Mouse (Mus musculus): ENCODE measurements at regions not wholly inside any gene's neighbourhood (a gene's known extent, or its start where the extent isn't known, plus 50 kb on each side); places are given as distances from the start of the nearest gene placed in this dataset.
A peak's percentile ranks its signal among the peaks of the same experiment; 100 is the strongest.

- H3K9ac ChIP-seq, result no peak overlapping the region
- 87% methylated on average over 3 of the region's 3 CpGs for WGBS
- H3K4me1 ChIP-seq, result no peaks in the 10 kb centered on the region
- H3K4me2 ChIP-seq (replicated peaks), result no peak overlapping the region
- no peak overlapping the region for H3K27ac ChIP-seq
- no peak overlapping the region for H3K4me3 ChIP-seq
- no peaks in the 10 kb centered on the region for H3K36me3 ChIP-seq
- H3K27me3 ChIP-seq, result no peaks in the 10 kb centered on the region
- no peaks in the 10 kb centered on the region for H3K9me3 ChIP-seq (replicated peaks)
- no peak for ATAC-seq (ENCODE audit: low FRiP score)
Observed at GRCm38 (mm10) chr14:105615766-105616165, 280.9 kb downstream of the Spry2 start.

DNA sequence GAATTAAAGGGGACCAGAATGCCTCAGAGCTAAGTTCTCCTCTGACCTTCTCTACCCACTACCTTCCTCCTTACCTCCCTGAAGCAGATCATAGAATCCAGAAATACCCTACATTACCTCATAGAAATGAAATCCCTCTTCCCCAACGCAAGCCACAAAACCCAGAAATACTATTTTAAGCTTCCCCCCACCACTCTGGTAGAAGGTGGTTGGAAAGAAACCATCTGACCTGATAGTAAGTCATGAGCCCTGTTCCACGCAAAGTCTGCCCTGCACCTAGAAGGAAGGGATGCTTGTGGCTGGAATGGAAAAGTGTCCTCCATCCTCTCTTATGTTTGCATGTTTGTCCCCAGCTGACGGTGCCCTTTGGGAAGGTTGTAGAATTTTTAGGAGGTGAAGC, 283.8 kb downstream of the Spry2 start:
- H3K27me3 ChIP-seq, result no peaks in the 10 kb centered on the region
- no peaks in the 10 kb centered on the region for H3K36me3 ChIP-seq
- H3K4me3 ChIP-seq, result no peak overlapping the region
- 95% methylated on average over 3 of the region's 3 CpGs for WGBS
- no peaks in the 10 kb centered on the region for H3K4me1 ChIP-seq
- no peak for ATAC-seq (ENCODE audit: low FRiP score)
- H3K27ac ChIP-seq, result no peak overlapping the region
- no peak overlapping the region for H3K4me2 ChIP-seq (replicated peaks)
- H3K9me3 ChIP-seq (replicated peaks), result no peaks in the 10 kb centered on the region
- H3K9ac ChIP-seq, result no peak overlapping the region

- Histone ChIP-seq H3K4me3 (no peak overlapping the region), H3K4me1 (no peaks in the 10 kb centered on the region), H3K9me3 (replicated peaks) (no peaks in the 10 kb centered on the region), H3K9ac (no peak overlapping the region), H3K4me2 (replicated peaks) (no peak overlapping the region), H3K27me3 (no peaks in the 10 kb centered on the region), H3K36me3 (no peaks in the 10 kb centered on the region), H3K27ac (no peak overlapping the region)
- ATAC-seq (ENCODE audit: low FRiP score), result no peak
- WGBS, result 82% methylated on average over 4 of the region's 4 CpGs
Observed at GRCm38 (mm10) chr14:105608804-105609203, 287.8 kb downstream of the Spry2 start.

- H3K27ac ChIP-seq, result no peak overlapping the region
- no peaks in the 10 kb centered on the region for H3K27me3 ChIP-seq
- no peak overlapping the region for H3K9ac ChIP-seq
- no peak for ATAC-seq (ENCODE audit: low FRiP score)
- H3K4me3 ChIP-seq, result no peak overlapping the region
- H3K36me3 ChIP-seq, result no peaks in the 10 kb centered on the region
- WGBS, result 71% methylated on average over 3 of the region's 3 CpGs
- H3K9me3 ChIP-seq (replicated peaks), result no peaks in the 10 kb centered on the region
- H3K4me2 ChIP-seq (replicated peaks), result no peak overlapping the region
- H3K4me1 ChIP-seq, result no peaks in the 10 kb centered on the region
Observed at GRCm38 (mm10) chr14:105606551-105606950, 290.1 kb downstream of the Spry2 start.

DNA sequence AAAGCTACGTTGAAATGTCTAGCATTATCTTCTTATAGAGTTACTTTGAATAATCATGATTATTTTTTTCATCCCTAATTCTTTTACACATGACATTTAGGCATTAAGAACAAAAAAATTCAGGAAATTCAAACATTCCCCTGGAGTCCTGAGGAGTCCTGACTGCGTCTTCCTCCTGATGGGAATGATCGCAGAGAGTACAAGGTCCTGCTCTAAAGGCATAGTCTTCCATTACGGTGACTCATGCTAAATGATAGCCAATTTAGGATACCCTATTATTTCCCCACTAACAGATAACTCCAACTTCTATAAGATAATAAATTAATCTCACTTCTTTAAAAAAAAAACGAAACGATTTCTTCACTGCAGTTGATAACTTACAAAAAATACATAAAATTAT, 292.2 kb downstream of the Spry2 start:
- H3K4me1 ChIP-seq, result no peaks in the 10 kb centered on the region
- no peak overlapping the region for H3K4me2 ChIP-seq (replicated peaks)
- no peaks in the 10 kb centered on the region for H3K9me3 ChIP-seq (replicated peaks)
- ATAC-seq (ENCODE audit: low FRiP score), result no peak
- WGBS, result 92% methylated on average over 6 of the region's 6 CpGs
- no peaks in the 10 kb centered on the region for H3K36me3 ChIP-seq
- H3K27ac ChIP-seq, result no peak overlapping the region
- H3K27me3 ChIP-seq, result no peaks in the 10 kb centered on the region
- no peak overlapping the region for H3K4me3 ChIP-seq
- H3K9ac ChIP-seq, result no peak overlapping the region

GRCm38 (mm10) chr14:105603047-105603461, 293.6 kb downstream of the Spry2 start:
- no peaks in the 10 kb centered on the region for H3K27me3 ChIP-seq

DNA sequence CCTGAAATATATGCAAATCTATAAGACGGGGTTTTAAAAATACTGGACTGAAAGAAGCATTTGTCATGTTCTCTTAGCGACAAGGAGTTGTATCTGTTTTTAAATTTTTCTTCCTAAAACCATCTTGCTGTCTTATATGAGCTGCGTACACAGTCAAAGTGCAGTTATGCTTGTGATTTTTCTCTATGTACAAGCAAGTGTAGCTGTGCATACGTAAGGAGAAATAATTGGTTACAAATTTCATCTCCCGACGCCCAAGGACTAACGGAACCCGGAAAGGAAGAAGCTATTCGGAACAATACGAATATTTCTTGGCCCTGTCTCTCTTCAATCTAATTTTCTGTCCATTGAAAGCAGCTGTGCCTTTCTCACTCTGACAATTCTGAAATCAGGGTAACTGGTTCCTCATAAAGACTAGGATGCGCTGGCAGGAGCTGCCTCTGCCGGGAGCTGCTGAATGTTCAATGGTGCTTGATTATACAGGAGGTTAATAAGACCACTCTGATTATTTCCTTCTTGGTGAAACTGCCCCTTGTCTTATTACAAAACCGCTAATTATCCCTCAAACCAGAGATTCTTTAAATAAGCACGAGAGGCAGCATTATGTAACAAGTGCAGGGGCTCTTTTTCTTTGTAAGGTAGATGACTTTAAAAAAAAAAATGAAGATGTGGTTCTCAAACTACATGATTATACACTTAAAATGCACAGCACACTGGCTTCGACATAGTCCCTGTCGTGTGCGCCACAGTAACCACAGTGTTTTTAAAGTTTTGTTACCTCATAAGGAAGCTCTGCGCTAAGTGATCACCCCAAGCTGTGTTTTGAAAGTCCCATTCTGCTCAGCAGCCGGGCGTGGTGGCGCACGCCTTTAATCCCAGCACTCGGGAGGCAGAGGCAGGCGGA, 296.8 kb downstream of the Spry2 start:
- Histone ChIP-seq H3K27ac (no peak overlapping the region), H3K36me3 (no peaks in the 10 kb centered on the region), H3K9ac (no peak overlapping the region), H3K4me1 (no peaks in the 10 kb centered on the region), H3K9me3 (replicated peaks) (no peaks in the 10 kb centered on the region), H3K4me3 (no peak overlapping the region), H3K4me2 (replicated peaks) (no peak overlapping the region), H3K27me3 (no peaks in the 10 kb centered on the region)
- 89% methylated on average over 24 of the region's 24 CpGs for WGBS
- no peak for ATAC-seq (ENCODE audit: low FRiP score)

More at GRCm38 (mm10) chr14:105603047-105603461, 293.6 kb downstream of the Spry2 start:
- Histone ChIP-seq H3K27ac (no peak overlapping the region), H3K36me3 (no peaks in the 10 kb centered on the region), H3K4me2 (replicated peaks) (no peak overlapping the region), H3K4me1 (no peaks in the 10 kb centered on the region), H3K9ac (no peak overlapping the region), H3K4me3 (no peak overlapping the region), H3K9me3 (replicated peaks) (no peaks in the 10 kb centered on the region)
- no peak for ATAC-seq (ENCODE audit: low FRiP score)
- 85% methylated on average over 6 of the region's 6 CpGs for WGBS

DNA sequence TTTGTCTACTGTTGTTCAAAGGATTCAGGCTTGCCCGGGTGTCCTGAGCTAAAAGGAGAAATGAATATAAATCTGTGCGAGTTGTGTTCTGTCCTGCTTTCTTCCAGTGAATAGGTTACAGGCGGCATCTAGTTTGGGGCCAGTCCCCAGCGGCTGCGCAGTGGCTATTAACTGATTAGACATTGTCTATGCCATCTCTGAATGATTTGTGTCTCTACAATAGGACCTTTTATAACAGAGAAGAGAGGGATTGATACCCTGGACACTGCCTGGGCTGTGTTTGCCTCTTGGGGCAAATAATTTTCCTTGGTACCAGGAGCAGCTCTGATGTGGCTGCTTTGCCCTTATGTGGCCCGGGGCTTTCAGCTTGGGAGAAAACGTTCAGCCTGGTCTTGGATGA, 306.9 kb downstream of the Spry2 start:
- no peak for ATAC-seq (ENCODE audit: low FRiP score)
- Histone ChIP-seq H3K4me1 (peaks cover 11% of the 10 kb centered on the region; the same call in 1 of the 2 replicates), H3K4me3 (no peak overlapping the region), H3K27ac (peak overlapping the region; percentile 64), H3K9me3 (replicated peaks) (no peaks in the 10 kb centered on the region), H3K4me2 (replicated peaks) (no peak overlapping the region), H3K9ac (no peak overlapping the region), H3K27me3 (no peaks in the 10 kb centered on the region), H3K36me3 (no peaks in the 10 kb centered on the region)
- WGBS, result 75% methylated on average over 7 of the region's 7 CpGs

- ATAC-seq (ENCODE audit: low FRiP score), result no peak
- H3K4me2 ChIP-seq (replicated peaks), result no peak overlapping the region
Observed at GRCm38 (mm10) chr14:105589261-105589660, 307.4 kb downstream of the Spry2 start.

DNA sequence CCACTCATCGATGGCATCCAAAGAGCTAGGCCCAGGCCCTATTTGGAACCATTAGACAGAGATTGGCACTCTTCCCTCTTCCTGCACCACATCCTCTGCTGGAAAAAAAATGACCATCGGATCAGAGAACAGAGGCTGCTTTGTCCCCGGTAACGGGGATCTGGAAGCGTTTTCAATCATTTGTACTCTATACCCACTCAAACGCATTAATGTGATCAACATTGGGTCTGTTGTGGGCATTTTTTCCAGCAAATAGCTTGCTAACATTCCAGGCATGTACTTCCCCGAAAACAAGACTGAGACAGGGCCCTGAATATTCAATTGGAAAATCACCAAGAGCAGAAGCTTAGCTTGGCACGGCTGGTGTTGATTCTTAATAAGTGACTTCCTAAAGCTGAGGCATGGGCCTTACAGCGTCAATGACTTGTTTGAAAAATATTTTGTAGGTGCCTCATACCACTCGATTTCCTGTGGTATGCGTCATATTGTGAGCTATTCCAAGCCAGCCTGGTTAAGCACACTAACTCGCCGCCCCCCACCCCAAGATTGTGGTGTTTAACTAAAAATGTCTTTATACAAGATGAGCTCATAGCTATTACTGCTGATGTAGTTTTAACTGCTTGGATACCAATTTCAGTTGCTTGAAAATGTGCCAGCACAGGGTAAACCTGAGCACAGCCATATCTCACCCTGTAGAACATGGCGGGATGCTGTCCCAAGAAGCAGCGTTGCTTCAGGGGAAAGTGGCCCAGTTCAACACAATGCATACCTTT, 308.0 kb downstream of the Spry2 start:
- no peak overlapping the region for H3K4me2 ChIP-seq (replicated peaks)
- H3K36me3 ChIP-seq, result no peaks in the 10 kb centered on the region
- no peaks in the 10 kb centered on the region for H3K27me3 ChIP-seq
- no peak overlapping the region for H3K9ac ChIP-seq
- ATAC-seq (ENCODE audit: low FRiP score), result peak; percentile 90
- H3K4me3 ChIP-seq, result no peak overlapping the region
- peak overlapping the region; percentile 64 for H3K27ac ChIP-seq
- H3K4me1 ChIP-seq, result peaks cover 11% of the 10 kb centered on the region; the same call in 1 of the 2 replicates
- no peaks in the 10 kb centered on the region for H3K9me3 ChIP-seq (replicated peaks)
- 59% methylated on average over 15 of the region's 15 CpGs for WGBS

More at GRCm38 (mm10) chr14:105589261-105589660, 307.4 kb downstream of the Spry2 start:
- no peaks in the 10 kb centered on the region for H3K36me3 ChIP-seq
- 92% methylated on average over 20 of the region's 20 CpGs for WGBS
- H3K27ac ChIP-seq, result peak overlapping the region; percentile 64
- no peaks in the 10 kb centered on the region for H3K27me3 ChIP-seq
- no peaks in the 10 kb centered on the region for H3K9me3 ChIP-seq (replicated peaks)
- H3K9ac ChIP-seq, result no peak overlapping the region
- peaks cover 11% of the 10 kb centered on the region; the same call in 1 of the 2 replicates for H3K4me1 ChIP-seq
- no peak overlapping the region for H3K4me3 ChIP-seq

- ATAC-seq (ENCODE audit: low FRiP score), result no peak; the same call in 1 of the 2 replicates
- H3K9me3 ChIP-seq (replicated peaks), result no peaks in the 10 kb centered on the region
- H3K9ac ChIP-seq, result no peak overlapping the region
- peaks cover 11% of the 10 kb centered on the region; the same call in 1 of the 2 replicates for H3K4me1 ChIP-seq
- no peaks in the 10 kb centered on the region for H3K36me3 ChIP-seq
- H3K27me3 ChIP-seq, result no peaks in the 10 kb centered on the region
- 68% methylated on average over 8 of the region's 8 CpGs for WGBS
- H3K4me2 ChIP-seq (replicated peaks), result no peak overlapping the region
- no peak overlapping the region for H3K4me3 ChIP-seq
- peak overlapping the region; percentile 64 for H3K27ac ChIP-seq
Observed at GRCm38 (mm10) chr14:105588029-105588390, 308.6 kb downstream of the Spry2 start.

DNA sequence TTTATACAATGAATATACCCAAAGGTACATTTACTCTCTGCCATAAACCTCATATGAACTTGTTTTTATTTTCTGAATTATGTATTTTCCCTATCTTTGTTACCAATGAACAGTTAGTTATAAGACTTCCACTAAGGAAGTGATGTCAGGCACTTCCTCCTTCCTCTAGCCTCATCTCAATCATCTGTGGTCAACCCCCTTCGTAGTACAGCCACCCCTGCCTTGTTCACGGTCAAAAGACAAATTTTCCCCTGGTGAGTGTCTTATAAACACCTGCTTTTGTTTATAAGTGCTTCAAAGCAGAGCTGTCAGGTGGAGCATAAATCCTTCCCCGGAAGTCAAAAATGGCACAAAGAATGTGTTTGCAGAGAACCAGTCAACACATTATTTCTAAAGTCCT, 312.0 kb downstream of the Spry2 start:
- Histone ChIP-seq H3K9me3 (replicated peaks) (no peaks in the 10 kb centered on the region), H3K27me3 (no peaks in the 10 kb centered on the region), H3K4me1 (peaks cover 11% of the 10 kb centered on the region; the same call in 1 of the 2 replicates), H3K4me3 (no peak overlapping the region), H3K9ac (no peak overlapping the region), H3K36me3 (no peaks in the 10 kb centered on the region), H3K4me2 (replicated peaks) (no peak overlapping the region), H3K27ac (no peak overlapping the region)
- no peak for ATAC-seq (ENCODE audit: low FRiP score)
- 64% methylated on average over 3 of the region's 3 CpGs for WGBS
